Mouse (Mus musculus): ENCODE results near the gene Cfap70. TPM values are rescaled to one million over a fixed set of nuclear protein-coding genes. Genes with fewer than 3 reads are reported as not detected.

The Cfap70 gene
- polyA plus RNA-seq (2015; fragmentation: Nextera tagmentation; extraction: Ambion mirVana), result 0.18 and 0.28 TPM in 2 replicates

DNA sequence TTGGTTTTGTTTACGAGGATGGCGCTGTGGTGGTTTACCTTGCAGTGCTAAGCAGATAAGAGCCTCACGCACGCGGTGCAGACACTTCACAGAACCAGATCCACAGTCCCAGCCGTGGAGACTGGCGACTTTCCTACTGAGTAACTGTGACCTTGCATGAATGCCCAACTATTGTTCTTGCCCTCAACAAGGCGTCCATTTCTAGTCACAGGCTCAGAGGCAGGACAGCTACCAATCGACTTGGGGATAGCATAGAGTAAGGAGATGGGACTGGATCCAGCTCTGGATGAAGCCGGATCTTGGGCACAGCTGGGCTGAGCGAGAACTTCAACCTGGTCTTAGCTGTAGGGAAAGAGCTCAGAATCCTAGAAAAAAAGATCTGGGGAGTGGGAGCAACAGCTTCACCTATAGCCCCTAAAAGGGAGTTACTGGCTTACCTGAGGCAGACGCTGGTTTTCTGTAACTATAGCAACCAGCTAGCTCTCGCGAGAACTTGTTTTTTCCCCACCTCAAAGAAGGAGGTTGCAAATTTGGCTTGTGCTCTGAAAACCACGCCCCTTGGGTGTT is at the start of gene Cfap70:
TSS of gene Cfap70 (minus strand) at position 462 of the 567 bp plus-strand sequence.
- H3K27me3 ChIP-seq (replicated peaks), result no peaks in the 10 kb centered on the region
- ATAC-seq, result peak; percentile 66; the same call in 1 of the 2 replicates
- no peaks in the 10 kb centered on the region for H3K9me3 ChIP-seq
- no peak within 1 kb of the TSS for H3K27ac ChIP-seq
- H3K4me2 ChIP-seq (replicated peaks), result peak within 1 kb of the TSS; percentile 79
- H3K4me1 ChIP-seq (replicated peaks), result no peaks in the 10 kb centered on the region
- peak within 1 kb of the TSS; percentile 2; the same call in 1 of the 2 replicates for H3K9ac ChIP-seq
- WGBS, result 2% methylated on average over 15 of the region's 15 CpGs
- no peaks in the 10 kb centered on the region for H3K36me3 ChIP-seq
- H3K4me3 ChIP-seq (replicated peaks), result peak within 1 kb of the TSS; percentile 39

DNA sequence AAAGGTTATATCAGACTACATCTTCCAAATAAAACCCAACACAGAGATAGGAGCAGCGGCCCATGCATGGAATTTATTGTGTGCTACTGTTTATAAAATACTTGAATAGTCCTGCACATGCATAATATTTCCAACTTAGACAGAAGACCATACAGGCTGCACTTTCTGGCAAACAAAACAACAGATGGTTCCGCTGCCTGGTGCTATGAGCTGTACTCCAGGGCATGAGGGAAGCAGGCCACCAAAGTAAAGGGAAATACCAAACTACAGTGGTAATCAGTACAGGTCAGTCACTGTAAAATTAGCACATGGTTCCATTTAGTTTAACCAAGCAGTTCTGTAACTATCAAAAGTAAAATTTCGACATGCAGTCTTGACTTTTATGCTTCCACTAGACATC is 48.0 kb upstream of the Cfap70 start:
- H3K9me3 ChIP-seq, result no peaks in the 10 kb centered on the region
- H3K27me3 ChIP-seq (replicated peaks), result no peaks in the 10 kb centered on the region
- no peak overlapping the region for H3K27ac ChIP-seq
- no peak overlapping the region for H3K4me2 ChIP-seq (replicated peaks)
- ATAC-seq, result no peak
- H3K9ac ChIP-seq, result no peak overlapping the region
- H3K4me3 ChIP-seq (replicated peaks), result no peak overlapping the region
- WGBS, result 89% methylated on average over 3 of the region's 3 CpGs
- H3K36me3 ChIP-seq, result peaks cover 3% of the 10 kb centered on the region; the same call in 1 of the 2 replicates
- H3K4me1 ChIP-seq (replicated peaks), result no peaks in the 10 kb centered on the region

DNA sequence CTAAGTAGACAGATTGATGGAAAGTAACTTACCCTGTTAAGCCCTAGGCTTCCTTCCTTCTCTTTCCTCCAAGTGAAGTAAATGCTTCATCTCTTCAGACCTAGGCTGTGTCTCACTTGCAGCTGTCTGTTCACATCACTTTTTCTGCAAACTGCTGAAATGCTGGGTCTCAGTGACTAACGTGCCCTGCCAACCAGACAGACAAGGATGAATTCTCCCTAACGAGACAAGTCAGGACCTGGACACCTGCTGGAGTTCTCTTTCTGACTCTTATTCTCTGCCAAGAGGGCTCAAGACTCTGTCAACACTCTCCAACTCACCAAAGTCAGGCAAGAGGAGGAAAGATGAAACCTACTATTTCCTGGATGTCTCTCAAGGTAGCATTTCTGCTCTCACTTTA is 44.6 kb upstream of the Cfap70 start, which contains the start of gene Mss51:
TSS of gene Mss51 (minus strand) at position 299 of the 400 bp plus-strand sequence.
- WGBS, result 81% methylated on average over 2 of the region's 2 CpGs
- Histone ChIP-seq H3K9ac (no peak within 1 kb of the TSS), H3K4me3 (replicated peaks) (no peak within 1 kb of the TSS), H3K4me1 (replicated peaks) (no peaks in the 10 kb centered on the region), H3K36me3 (peaks cover 6% of the 10 kb centered on the region; the same call in 1 of the 2 replicates), H3K27me3 (replicated peaks) (no peaks in the 10 kb centered on the region), H3K9me3 (no peaks in the 10 kb centered on the region), H3K27ac (no peak within 1 kb of the TSS), H3K4me2 (replicated peaks) (no peak within 1 kb of the TSS)
- no peak for ATAC-seq

DNA sequence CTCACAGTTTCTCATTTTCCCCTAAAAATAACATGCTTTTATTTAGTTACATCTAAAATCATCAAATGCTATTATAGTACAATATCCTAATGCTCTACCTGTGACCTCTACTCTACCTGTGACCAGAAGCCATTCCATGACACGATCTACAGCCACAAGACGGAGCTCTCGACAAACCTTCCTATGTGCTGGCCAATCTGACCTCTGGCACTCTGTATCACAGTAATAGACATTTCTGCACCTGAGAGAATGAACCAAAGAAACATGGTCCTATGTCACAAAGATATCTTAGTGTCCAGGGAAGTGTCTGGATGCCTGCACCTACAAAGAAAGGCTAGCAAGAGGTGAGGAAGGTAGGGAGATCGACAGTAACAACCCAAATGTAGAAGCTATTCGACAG is 34.0 kb upstream of the Cfap70 start:
- no peak overlapping the region for H3K4me3 ChIP-seq (replicated peaks)
- H3K27me3 ChIP-seq (replicated peaks), result no peaks in the 10 kb centered on the region
- H3K36me3 ChIP-seq, result peaks cover 3% of the 10 kb centered on the region; the same call in 1 of the 2 replicates
- ATAC-seq, result no peak
- H3K27ac ChIP-seq, result no peak overlapping the region
- 0 out of 2 replicates have a peak, but pooled peaks cover 2% of the 10 kb centered on the region for H3K4me1 ChIP-seq (replicated peaks)
- H3K9ac ChIP-seq, result no peak overlapping the region
- no peak overlapping the region for H3K4me2 ChIP-seq (replicated peaks)
- no peaks in the 10 kb centered on the region for H3K9me3 ChIP-seq
- WGBS, result 95% methylated on average over 5 of the region's 5 CpGs

DNA sequence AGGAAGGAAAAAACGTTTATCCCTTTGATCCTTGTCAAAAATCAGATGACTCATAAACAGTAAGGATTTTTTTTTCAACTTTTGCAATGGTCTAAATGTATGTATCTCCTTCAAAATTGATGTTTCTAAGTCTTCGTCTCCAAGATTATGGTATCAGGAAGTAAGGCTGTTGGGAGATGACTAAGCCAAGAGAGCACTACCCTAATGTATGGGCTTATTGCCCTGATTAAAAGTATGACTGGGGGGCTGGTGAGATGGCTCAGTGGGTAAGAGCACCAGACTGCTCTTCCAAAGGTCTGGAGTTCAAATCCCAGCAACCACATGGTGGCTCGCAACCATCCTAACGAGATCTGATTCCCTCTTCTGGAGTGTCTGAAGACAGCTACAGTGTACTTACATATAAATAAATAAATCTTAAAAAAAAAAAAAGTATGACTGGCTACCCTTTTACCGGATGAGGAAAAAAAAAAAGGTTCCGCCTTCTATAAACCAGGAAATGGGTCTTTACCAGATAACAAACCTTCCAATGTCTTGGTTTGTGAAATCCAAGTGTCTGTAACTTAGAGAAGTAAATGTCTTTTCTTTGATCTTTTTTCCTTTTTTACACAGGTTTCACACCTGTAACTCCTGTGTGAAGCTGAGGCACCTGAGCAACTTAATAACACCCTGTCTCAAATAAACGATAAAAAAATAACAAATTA is 30.2 kb upstream of the Cfap70 start:
- Histone ChIP-seq H3K4me2 (replicated peaks) (no peak overlapping the region), H3K9me3 (no peaks in the 10 kb centered on the region), H3K27ac (no peak overlapping the region), H3K36me3 (no peaks in the 10 kb centered on the region), H3K27me3 (replicated peaks) (no peaks in the 10 kb centered on the region), H3K4me3 (replicated peaks) (no peak overlapping the region), H3K9ac (no peak overlapping the region), H3K4me1 (replicated peaks) (0 out of 2 replicates have a peak, but pooled peaks cover 2% of the 10 kb centered on the region)
- WGBS, result 90% methylated on average over 7 of the region's 7 CpGs
- ATAC-seq, result no peak

DNA sequence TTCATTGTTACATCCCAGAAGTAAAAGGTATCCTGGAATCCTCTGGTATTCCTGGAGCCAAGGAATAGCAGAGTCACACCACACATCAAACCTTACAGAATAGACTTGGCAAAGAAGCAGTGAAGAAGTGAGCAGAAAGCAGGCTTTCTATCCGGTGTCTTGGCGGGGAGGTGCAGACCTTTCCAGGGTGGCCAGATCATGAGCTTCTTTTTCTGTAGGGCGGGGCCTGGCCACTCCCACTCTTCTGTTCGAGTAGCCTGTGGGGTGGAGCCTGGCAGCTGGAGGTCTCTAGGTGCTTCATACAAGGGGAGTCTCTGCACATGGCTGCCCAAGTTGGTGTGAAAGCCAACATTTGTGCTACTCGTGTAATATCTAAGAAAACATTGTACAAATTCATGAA is 29.2 kb upstream of the Cfap70 start:
- 25% methylated on average over 5 of the region's 5 CpGs for WGBS
- no peak overlapping the region for H3K4me3 ChIP-seq (replicated peaks)
- H3K4me1 ChIP-seq (replicated peaks), result 0 out of 2 replicates have a peak, but pooled peaks cover 2% of the 10 kb centered on the region
- no peaks in the 10 kb centered on the region for H3K36me3 ChIP-seq
- H3K27ac ChIP-seq, result no peak overlapping the region
- no peak for ATAC-seq
- H3K9ac ChIP-seq, result no peak overlapping the region
- no peaks in the 10 kb centered on the region for H3K27me3 ChIP-seq (replicated peaks)
- H3K4me2 ChIP-seq (replicated peaks), result no peak overlapping the region
- no peaks in the 10 kb centered on the region for H3K9me3 ChIP-seq

DNA sequence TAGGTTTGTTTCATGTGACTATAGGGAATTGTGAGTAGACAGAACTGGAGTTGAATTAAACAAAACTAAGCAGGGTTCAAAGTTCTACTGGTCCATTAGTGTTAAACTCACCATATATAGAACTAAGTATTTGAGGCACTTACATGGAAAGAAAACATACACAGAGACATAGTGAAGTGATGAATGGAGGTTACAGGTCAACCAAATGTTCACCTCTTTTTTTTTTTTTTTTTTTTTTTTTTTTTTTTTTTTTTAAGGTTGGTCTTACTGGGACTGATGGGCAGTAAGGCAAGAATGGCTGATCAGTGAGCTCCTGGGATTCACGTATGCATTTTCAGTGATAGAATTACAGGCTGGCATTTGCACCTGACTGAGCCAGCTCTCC is 28.2 kb upstream of the Cfap70 start:
- Histone ChIP-seq H3K9ac (no peak overlapping the region), H3K4me2 (replicated peaks) (peak overlapping the region; percentile 83), H3K4me1 (replicated peaks) (0 out of 2 replicates have a peak, but pooled peaks cover 2% of the 10 kb centered on the region), H3K27ac (peak overlapping the region; percentile 82; the same call in 1 of the 2 replicates), H3K9me3 (no peaks in the 10 kb centered on the region), H3K27me3 (replicated peaks) (no peaks in the 10 kb centered on the region), H3K36me3 (no peaks in the 10 kb centered on the region), H3K4me3 (replicated peaks) (peak overlapping the region; percentile 74)
- 77% methylated on average over 1 of the region's 1 CpGs for WGBS
- no peak for ATAC-seq

DNA sequence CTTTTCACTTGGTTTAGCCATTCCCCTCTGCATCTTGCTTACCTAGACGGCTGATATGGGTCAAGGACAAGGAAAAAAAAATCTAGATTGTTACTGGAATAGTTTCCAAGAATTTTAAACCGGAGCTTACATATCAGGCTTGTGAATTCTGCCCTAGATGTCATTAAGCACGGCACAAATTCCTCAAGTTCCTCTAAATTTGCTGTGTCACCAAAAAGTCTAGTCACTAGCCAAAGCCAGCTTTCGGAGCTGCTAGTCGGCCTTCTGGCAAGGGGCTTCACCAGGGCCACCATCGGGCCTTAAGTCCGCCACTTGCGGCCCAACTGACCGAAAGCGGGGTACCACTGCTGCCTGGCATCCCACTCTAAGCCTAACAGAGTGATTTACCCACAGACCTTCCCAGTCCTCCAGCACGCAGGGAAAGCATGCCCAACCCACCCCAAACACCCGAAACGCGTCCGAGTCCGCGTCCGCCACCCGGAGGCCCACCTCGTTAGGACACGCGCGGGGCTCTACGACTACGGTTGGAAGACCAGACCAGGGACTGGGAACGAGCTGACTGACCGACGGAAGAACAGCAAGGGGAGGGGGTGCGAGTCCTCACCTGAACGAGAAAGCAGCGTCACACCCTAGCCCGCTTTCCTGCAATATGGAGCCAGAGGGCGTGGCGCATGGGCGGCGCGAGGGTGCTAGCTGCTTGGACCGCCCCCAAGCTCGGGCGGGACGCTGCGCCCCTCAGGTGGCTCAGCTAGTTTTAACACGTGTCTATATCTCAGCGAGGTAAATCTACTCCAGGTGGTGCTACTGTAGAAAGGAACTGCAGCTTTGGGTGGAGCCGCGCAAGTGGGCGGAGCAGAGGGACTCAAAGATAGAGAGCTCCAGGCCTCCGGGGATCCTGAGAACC is 27.5 kb upstream of the Cfap70 start, which contains the start of gene Anxa7:
TSS of gene Anxa7 (minus strand) at position 843 of the 904 bp plus-strand sequence.
- Histone ChIP-seq H3K4me3 (replicated peaks) (peak within 1 kb of the TSS; percentile 74), H3K9ac (peak within 1 kb of the TSS; percentile 75), H3K4me1 (replicated peaks) (0 out of 2 replicates have a peak, but pooled peaks cover 2% of the 10 kb centered on the region), H3K9me3 (no peaks in the 10 kb centered on the region), H3K36me3 (no peaks in the 10 kb centered on the region), H3K27ac (peak within 1 kb of the TSS; percentile 82), H3K4me2 (replicated peaks) (peak within 1 kb of the TSS; percentile 83), H3K27me3 (replicated peaks) (no peaks in the 10 kb centered on the region)
- peak; percentile 96 for ATAC-seq
- under 1% methylated on average over 48 of the region's 48 CpGs for WGBS

DNA sequence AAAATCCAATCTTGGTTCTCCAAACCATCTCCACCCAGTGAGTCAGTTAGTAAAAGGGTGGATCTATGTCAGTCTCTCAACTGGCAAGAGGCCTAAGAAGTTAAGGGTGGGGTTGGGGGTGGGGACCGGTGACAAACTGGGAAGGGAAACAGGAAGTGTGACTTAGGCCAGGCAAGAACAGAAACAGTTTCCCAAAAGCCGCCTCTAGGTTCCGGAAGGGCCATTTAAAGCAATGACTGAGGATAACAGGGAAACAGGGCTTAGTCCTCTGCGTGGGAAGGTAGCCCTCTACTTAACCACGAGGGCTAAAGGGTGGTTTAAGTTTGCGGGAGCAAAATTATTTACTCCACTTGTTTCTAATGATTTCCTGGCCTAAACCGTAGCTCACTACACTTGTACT is 26.8 kb upstream of the Cfap70 start:
- H3K4me2 ChIP-seq (replicated peaks), result peak overlapping the region; percentile 83
- no peaks in the 10 kb centered on the region for H3K27me3 ChIP-seq (replicated peaks)
- H3K36me3 ChIP-seq, result no peaks in the 10 kb centered on the region
- H3K27ac ChIP-seq, result peak overlapping the region; percentile 82; the same call in 1 of the 2 replicates
- H3K9me3 ChIP-seq, result no peaks in the 10 kb centered on the region
- H3K4me1 ChIP-seq (replicated peaks), result 0 out of 2 replicates have a peak, but pooled peaks cover 2% of the 10 kb centered on the region
- peak overlapping the region; percentile 74 for H3K4me3 ChIP-seq (replicated peaks)
- peak; percentile 71 for ATAC-seq
- H3K9ac ChIP-seq, result peak overlapping the region; percentile 75; the same call in 1 of the 2 replicates
- 15% methylated on average over 7 of the region's 7 CpGs for WGBS

DNA sequence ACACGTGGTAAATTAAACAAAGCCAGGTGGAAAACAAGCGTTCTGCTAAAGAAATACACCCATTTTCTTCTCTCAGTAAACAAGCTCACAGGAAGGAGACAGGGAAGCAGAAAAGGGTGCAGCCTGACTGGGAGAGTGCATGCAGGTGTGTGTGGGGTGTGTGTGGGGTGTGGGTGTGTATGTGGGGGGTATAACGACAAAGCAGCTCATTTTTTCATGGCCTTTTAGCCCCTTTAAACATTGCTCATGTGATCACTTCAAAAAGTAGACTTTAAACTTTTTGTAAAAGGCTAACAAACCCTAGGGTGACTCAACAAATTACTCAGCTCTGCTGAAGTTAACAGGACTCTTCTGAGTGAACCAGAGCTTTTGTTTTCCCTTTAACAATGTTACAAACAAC is 26.4 kb upstream of the Cfap70 start:
- ATAC-seq, result peak; percentile 20; the same call in 1 of the 2 replicates
- H3K9ac ChIP-seq, result no peak overlapping the region
- H3K27ac ChIP-seq, result 0 out of 2 replicates have a peak overlapping the region, but pooled peaks have one; percentile 82
- no peaks in the 10 kb centered on the region for H3K36me3 ChIP-seq
- H3K27me3 ChIP-seq (replicated peaks), result no peaks in the 10 kb centered on the region
- H3K4me1 ChIP-seq (replicated peaks), result 0 out of 2 replicates have a peak, but pooled peaks cover 2% of the 10 kb centered on the region
- no peaks in the 10 kb centered on the region for H3K9me3 ChIP-seq
- WGBS, result 42% methylated on average over 3 of the region's 3 CpGs
- peak overlapping the region; percentile 74 for H3K4me3 ChIP-seq (replicated peaks)
- H3K4me2 ChIP-seq (replicated peaks), result peak overlapping the region; percentile 83

DNA sequence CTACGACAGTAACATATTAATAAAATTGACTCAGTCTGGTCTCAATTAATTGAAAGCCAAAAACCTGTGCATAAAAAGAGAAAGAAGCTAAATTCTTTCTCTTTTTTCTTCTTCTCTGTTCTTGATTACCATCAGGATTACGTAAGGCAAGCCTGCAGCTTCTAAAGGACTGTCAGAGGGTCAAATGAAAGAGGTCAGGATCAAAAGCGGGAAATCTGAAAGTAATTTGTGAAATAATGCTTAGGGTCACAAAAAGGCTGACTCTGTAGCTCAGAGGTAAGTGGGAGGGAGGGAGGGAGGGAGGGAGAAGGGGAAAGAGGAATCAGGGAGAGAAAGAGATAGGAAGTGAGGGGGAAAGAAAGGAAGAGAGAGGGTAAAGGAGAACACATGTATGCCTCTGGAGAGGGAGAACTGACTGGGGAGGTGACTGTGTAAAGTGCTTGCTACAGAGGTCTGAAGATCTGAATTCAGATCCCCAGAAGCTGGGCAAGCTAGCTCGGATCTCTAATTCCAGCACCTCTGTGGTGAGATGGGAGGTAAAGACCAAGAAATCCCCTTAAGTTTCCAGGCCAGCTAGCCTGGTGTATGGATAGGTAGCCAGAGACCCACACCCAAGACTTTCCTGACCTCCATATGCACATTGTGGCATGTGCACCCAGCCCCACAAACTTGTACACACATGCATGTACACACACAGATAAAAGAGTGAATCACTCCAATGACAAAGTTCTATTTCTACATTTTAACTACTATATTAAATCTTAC is 25.4 kb upstream of the Cfap70 start:
- Histone ChIP-seq H3K4me3 (replicated peaks) (no peak overlapping the region), H3K36me3 (no peaks in the 10 kb centered on the region), H3K4me1 (replicated peaks) (0 out of 2 replicates have a peak, but pooled peaks cover 2% of the 10 kb centered on the region), H3K9ac (no peak overlapping the region), H3K27ac (no peak overlapping the region), H3K27me3 (replicated peaks) (no peaks in the 10 kb centered on the region), H3K4me2 (replicated peaks) (no peak overlapping the region), H3K9me3 (no peaks in the 10 kb centered on the region)
- no peak for ATAC-seq
- WGBS, result 75% methylated on average over 4 of the region's 4 CpGs

Measured in intestine, embryonic 15.5 days (tissue).